Mouse (Mus musculus): ENCODE measurements around the gene Dctn2.
"Not testable (repeated sequence)": the region's sequence is repeated elsewhere in the genome, so short reads cannot be mapped to it uniquely, and the experiment has no call there.

The Dctn2 gene

DNA sequence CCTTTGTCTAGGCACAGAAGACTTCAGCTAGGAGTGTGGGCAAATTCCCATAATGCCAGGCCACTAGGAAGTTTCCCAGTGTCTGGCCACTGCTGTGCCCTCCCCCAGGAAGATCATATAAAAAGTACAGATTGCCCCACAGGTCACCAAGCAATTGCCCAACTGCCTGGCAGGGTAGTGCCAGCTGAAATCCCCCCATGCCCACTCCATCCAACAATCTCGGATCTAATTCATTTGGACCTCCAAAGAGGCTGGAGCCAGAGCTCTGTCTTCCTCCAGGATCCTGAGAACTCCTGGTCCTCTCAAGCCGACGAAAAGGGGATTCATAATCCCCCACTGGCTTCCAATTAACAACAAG, 21.7 kb downstream of the Dctn2 start:
- DNase-seq (ENCODE audit: inconsistent age in 2 of 2, low spot score in 1 of 2) = no peak

DNA sequence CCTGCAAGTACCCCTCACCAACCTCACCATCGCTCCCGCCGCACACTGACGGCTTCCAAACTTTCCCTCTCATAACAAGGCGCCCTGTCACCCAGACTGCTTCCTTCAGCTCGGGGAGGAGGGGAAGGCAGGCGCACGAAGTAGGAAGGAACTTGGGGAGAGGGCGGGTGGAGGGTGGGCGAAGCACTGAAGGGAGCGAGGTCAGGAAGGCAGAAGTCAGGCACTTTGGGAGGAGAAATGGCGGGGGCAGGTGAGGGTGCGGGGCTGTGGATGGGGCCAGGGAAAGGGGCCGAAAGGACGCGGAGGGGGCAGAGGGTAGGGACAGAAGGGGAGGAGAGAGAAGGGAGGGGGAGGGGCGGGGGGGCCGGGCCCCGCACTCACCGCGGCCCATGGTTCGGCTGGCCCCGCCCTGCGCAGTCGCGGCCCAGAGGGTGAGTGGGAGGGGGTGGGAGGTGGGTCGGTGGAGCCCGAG, 22.2 kb downstream of the Dctn2 start:
- no peak for DNase-seq (ENCODE audit: inconsistent age in 2 of 2, low spot score in 1 of 2)

DNA sequence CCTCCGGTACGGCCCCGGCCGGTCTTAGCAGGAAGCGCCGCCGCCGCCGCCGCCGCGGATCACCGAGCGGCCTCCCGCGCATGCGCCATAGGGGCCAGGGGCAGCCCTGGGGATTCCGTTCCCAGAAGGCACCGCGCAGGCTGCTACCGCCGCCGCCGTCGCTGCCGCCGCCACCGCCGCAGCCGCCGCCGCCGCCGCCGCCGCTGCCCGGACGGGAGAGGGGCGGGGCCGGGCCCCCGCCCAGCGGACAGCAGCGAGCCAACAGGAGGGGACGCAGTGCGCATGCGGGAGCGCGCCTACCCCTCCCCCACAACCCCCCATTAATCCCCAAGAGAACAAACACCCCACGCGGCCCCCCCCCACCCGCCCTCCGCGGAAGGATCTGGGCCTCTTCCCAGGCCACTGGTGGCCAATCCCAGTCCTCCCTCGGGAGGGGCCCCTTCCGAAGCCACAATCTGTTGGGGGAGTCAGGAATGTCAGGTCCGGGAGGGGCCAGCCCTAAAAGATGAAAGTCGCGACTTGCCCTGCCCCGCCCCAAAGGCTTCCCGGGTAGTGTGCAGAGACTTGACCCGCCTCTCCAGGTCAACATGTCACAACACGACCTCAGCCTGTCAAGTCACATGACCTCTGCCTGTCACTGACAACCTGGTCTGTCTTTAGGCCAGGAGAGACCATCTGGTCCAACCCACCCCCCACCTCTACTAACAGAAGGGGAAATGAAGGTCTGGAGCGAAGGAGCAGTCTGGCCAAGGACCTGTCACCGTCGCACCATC, 22.8 kb downstream of the Dctn2 start, which contains the start of gene Mbd6:
Mbd6 (minus strand) TSS at position 219 of the 773 bp plus-strand sequence.
- peak; percentile 94 to 97 for DNase-seq (ENCODE audit: inconsistent age in 2 of 2, low spot score in 1 of 2)

DNA sequence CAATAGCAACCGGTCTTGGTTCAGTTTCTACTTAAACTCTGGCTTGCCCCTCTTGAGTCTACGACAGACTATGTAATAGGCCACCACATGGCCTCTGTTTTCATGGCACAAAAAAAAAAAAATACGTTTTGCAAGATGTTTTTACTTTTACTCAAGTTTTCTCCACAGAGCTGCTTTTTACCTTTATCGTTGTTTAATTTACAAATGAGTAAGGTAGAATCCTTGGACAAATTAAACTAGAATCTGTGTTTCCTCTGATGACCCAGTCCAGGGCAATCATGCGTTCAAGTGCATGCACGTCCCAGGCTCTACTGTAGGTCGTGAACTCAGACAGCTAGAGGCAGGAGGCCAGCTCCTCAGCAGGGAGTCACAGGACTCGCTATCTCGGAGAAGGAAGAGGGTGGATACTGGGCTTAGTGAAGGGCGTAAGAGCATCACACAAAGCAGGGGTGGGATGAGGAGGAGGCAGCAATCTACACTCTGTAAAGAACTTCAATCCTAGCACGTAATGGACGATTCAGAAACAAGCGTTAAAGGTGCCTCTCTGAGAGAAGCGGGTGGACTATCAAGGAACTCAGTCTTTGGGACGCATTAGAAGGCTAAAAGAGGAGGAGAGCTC, 23.5 kb downstream of the Dctn2 start:
- DNase-seq (ENCODE audit: inconsistent age in 2 of 2, low spot score in 1 of 2) = peak in 1 of 2 experiments; percentile 66

DNA sequence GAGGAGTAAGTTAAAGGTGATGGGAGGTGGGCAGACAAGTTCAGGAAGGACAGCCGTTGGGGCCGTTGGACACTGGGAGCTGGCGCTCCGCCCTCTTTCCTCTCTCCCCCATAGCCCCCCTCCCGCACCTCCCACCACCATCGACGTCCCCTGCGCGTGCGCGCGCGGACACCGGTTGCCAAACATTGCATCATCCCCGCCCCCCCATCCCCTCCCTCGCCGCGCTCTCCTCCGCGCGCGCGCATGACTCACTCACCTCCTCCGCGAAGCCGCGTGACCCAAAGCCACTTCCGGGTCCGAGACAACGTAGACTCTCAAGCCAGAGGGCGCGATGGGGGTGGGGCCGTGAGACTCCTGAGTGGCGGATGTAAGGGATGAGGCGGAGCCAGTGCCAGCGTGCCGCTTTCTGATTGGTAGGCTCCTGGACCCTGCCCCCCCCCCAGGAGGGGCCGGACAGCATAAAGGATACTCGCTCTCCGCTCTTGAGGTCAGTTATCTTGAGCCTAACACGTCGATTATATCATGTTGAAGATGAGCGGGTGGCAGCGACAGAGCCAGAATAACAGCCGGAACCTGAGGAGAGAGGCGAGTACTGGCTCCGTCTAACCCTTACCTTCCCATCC, 24.2 kb downstream of the Dctn2 start:
- DNase-seq (ENCODE audit: inconsistent age in 2 of 2, low spot score in 1 of 2) = peak; percentile 100

DNA sequence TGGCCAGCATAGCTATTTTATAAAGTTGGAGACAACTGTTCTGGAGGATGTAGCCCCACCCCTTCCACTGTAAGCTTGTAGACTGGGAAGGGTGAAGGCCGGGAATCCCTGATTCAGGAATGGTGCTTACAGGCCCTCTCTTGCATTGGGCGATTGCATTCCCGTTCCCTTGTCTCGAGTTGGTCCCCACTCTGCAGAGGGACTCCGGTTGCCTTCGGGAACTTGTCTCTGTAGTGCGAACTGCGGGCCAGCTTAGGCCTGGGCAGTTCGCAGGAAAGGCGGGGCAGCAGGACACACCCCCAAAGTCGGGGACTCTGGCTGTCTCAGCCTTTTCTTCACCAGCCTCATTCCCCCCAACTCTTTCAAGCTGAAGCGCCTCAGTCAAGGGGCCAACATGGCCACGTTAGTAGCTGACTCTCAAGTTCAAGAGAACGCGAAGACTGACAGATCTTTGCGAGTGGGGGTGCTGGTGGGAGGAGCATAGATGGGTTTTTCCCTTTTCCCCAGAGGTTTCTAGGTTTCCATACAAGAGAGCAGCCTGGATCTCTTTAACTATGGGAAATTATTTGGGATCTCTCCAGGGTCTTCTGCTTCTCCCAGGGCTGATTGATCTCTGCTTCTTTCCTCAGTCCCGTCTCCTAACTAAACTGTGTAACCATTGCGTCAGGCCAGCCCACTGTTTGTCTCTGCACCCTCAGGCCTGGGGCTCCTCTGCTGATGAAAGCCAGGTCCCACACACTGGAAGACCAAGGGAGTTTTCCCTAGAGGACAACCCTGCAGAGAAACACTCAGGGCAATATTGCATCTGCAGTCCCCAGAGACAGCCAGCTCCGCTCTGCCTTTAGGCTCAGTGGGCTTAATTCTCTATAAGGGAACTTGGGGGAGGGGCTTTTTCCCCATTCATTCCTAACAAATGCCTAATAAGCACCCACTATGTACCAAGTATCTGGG, 25.0 kb downstream of the Dctn2 start:
- DNase-seq (ENCODE audit: inconsistent age in 2 of 2, low spot score in 1 of 2) = peak; percentile 82 to 93

DNA sequence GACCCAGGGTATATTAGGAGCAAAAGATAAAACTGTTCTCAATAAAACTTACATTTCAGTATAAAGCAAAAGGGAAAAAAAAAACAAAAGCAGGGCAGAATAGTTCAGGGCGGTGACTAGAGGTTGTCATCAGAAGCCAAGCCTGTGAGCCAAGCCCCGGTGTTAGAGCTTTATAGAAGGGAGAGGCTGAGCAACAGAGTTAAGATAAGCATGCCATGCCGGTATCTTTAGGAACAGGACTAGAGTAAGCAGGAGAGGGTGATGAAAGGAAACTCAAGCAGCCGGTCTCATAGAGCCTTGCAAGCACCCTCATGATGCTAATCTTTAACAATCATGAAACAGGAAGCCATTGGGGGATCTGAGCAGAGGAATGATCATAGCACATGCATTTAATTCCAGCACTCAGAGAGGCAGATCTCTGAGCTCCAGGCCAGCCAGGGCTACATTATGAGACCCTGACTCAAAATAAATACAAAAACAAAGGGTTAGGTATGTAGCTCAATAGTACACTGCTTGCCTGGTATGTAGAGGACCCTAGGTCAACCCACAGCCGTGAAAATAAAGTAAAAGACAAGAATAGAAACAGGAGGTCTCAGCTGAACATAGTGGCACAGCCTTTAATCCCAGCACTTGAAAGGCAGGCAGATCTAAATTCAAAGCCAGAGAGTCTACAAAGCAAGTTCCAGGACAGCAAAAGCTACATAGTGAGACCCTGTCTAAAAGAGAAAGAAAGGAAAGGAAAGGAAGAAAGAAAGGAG, 25.9 kb downstream of the Dctn2 start:
- DNase-seq (ENCODE audit: inconsistent age in 2 of 2, low spot score in 1 of 2) = peak in 1 of 2 experiments; percentile 61

DNA sequence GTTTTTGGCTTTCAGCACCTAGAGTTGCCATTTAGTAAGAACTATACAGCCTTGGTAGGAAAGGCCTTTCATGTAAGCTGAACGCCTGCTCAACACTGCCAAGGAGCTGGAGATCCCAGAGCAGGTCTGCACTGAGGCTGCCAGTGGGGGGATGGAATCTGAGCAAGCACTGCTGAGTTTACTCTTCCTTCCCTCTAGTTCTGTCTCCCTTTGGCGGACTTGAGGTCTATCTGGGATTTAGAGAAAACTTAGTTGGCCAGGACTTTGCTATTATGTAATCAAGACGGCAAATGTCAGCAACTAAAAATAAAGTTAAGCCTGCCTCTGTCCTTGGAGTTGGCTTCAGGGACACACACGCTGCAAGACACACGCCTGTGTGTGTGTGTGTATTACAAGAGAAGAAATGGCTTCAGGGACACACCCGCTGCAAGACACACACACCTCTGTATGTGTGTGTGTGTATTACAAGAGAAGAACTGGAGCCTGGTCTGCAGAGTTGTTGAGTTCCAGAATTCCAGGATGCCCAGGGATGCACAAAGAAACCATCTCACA, 26.9 kb downstream of the Dctn2 start:
- peak; percentile 79 to 95 for DNase-seq (ENCODE audit: inconsistent age in 2 of 2, low spot score in 1 of 2)

DNA sequence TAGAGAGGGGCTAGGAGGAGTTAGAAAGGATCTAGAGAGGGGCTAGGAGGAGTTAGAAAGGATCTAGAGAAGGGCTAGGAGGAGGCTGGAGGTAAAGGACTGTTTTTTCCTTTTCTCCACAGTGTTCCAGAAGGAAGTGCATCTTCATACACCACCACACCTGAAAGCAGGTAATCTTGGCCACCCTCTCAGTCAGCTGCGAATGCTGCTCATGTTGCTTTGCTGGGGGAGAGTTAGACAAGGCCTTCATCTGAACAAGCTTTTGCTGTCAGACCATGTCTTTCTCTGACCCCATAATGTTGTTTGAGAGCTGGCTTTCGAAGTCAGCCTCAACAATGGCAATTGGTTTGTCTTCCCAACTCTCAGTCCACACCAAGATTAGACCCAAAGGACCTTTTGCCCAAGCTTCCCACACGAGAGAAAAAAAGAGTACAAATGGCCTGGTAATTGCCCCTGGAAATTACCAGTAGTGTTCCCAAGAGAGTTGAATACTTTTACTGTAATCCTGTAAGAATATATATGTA, 27.5 kb downstream of the Dctn2 start:
- peak in 1 of 2 experiments; percentile 55 for DNase-seq (ENCODE audit: inconsistent age in 2 of 2, low spot score in 1 of 2)

DNA sequence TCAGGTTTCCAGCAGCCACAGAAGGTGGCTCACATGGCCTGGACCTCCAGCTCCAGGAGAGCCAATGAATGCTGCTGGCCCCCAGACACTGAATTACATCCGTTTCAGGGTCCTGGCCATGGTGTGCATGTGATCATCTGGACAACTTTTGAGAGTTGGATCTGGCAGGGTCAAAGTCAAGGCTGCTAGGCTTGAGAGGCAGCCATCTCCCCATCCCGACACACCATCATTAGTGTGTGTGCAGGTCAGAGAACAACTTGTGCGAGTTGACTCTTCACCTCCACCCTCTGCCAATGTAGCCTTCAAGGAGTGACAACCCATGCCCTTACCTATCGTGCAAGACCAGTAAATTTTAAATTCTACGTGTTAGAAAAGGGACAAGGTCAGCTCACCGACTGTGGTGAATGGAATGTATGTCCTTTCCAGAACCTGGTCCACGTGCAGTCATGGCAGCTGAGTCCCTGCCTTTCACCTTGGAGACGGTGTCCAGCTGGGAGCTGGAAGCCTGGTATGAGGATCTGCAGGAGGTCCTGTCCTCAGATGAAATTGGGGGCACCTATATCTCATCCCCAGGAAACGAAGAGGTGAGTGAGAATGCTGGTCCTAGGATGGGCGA, 28.8 kb downstream of the Dctn2 start:
- peak; percentile 30 to 67 for DNase-seq (ENCODE audit: inconsistent age in 2 of 2, low spot score in 1 of 2)

DNA sequence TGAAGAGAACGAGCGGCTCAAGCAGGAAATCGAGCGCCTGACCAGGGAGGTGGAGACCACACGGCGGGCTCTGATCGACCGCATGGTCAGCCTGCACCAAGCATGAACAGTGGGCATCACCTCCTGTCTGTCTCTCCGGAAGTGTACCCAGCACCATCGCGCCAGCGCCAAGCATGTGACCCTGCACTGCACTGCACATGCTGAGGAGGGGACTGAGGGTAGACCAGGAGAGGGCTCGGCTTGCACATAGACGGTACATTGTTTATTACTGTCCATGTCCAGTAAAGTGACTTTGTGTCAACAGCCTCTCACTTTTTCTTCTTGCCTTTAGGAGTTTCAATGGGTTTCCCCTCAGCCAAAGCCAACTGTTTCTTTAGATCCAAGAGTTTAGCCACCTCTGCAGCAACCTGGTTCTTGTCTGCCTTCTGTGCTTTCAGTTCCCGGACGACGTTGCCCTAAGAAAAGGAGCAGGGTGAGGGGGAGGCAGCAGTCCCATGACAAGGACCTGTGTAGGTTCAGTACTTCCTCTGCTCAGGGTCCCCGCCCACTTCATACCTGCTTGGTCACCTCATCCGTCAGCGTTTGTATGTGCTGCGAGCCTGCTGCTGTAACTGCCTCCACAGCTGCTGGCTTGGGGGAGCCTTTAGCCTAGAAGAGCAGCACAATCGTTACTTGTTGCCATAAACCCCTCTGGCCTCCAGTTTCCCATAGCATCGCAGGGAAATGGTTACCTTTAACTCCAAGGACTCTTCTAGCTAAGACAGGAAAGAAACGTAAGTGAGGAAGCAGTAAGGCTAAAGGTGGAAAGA, 30.0 kb downstream of the Dctn2 start:
- DNase-seq (ENCODE audit: inconsistent age in 2 of 2, low spot score in 1 of 2) = peak; percentile 22 to 48

DNA sequence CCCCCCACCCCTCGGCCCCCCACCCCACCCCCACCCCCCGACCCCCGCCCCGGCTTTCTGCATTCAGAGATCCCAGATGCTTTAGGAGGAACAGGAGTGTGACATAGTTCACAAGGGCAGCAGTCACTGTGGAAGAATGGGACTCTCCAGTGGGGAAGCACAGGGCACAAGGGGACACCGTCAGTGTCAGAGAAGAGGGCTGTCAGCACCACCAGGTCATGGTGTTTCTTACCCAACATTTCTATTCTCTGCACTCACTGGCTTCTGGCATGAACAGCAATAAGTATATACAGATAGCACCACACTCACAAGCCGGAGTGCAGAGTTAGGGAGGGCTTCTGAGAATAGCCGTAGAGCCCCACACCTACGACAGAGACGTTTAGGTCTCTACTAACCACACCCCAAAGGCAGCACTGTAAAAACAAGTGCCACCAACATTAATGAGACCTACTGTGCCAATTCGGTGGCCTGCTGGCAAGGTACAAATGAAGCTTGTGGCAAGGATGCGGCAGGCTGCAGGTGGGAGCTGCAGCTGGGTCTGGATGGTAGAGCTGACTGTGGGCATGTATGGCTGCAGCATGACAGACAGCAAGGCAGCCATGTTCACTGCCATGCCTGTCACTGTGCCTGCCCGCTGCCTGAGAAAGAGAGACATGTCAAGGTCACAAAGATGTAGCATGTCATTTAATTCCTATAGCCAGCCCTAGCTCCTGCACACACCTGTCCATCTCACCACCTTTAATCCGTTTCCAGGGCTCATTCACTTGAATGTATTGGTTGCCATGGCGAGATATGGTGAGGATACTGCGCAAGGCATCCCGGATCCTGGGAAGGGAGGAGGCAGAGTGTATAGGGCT, 31.1 kb downstream of the Dctn2 start:
- peak; percentile 11 to 52 for DNase-seq (ENCODE audit: inconsistent age in 2 of 2, low spot score in 1 of 2)

DNA sequence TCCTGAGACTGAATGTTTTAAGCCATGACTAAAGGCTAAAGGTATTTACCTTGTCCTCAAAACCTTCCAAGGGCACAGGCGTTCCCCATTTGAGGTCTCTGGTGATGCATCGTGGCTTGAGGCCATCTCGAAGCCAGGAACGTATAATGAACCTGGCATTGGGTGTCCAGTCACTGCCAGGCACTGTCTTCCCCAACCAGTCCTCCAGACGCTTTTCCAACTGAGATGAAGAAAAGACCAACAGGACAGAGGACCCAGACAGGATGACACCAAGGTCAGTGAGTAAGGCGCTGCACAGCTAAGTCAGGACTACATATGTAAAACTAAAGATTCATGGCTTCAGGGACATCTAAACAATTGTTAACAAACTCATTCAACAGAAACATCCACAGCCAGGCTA, 34.2 kb downstream of the Dctn2 start:
- peak in 1 of 2 experiments; percentile 78 for DNase-seq (ENCODE audit: inconsistent age in 2 of 2, low spot score in 1 of 2)

DNA sequence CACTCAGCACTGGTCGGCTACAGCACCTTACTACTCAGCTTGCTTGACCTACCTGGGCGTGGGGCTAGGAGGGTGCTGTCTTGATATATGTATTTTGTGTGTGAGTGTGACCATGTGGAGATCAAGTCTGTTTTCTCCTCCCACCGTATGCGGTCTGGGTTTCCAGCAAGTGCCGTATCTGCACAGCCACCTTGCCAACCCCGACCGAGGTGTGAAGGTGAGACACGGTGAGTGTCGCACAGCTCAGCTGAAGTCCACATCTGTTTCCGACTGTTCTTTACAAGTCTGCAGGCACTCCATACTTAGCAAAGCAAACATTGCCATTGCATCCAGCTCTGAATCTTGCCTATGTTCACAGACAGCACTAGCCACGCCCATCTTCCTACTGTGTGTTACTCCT, 37.0 kb downstream of the Dctn2 start:
- DNase-seq (ENCODE audit: inconsistent age in 2 of 2, low spot score in 1 of 2) = no peak

DNA sequence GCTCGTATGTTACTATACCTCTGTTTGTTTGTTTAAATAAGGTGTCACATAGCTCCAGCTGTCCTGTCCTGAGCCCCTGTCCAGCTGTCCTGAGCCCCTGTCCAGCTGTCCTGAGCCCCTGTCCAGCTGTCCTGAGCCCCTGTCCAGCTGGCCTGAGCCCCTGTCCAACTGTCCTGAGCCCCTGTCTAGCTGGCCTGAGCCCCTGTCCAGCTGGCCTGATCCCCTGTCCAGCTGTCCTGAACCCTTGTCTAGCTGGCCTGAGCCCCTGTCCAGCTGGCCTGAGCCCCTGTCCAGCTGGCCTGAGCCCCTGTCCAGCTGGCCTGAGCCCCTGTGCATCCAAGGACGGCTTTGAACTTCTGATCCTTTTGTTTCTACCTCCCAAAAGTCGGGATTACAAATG, 43.0 kb downstream of the Dctn2 start:
- not testable (repeated sequence) for DNase-seq (ENCODE audit: inconsistent age in 2 of 2, low spot score in 1 of 2)

DNA sequence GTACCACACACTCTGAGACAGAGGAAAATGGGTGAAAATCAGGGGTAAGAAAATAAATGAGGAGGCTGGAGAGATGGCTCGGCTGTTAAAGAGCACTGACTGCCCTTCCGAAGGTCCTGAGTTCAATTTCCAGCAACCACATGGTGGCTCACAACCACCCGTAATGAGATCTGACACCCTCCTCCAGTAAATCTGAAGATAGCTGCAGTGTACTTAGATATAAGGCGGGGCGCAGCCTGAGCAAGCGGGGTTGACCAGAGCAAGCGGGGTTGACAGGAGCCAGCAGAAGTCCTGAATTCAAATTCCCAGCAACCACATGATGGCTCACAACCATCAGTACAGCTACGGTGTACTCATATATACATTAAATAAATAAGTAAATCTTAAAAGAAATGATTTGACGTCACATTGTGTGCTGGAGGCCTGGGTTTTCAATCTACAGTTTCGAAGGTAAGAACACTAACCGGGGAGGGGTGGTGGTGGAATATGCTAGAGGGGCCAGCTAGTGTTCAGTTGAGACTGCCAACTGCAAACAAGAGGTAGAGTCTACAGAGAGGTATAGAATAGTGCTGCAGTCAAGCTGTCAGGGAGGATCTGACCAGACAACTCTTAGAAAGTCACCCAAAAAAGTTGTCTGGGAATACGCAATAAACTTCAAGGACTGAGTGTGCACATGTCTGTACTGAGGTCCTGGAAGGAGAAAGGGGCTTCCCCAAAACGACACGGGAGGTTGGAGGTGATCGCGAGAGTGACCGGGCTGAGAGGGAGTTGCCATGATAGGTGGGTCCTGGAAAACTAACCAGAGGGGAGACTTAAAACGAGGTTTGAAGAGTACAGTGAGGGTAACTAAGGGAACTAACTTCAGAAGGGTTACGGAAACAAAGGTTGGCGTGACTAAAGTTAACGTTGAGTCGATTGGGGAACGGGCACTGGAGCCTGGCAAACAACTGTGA, 44.6 kb downstream of the Dctn2 start:
- DNase-seq (ENCODE audit: inconsistent age in 2 of 2, low spot score in 1 of 2) = peak in 1 of 2 experiments; percentile 50
